Mouse (Mus musculus): ENCODE measurements around the gene Mrs2. TPM values are rescaled to one million over a fixed set of nuclear protein-coding genes. Genes with fewer than 3 reads are reported as not detected.

Gene Mrs2
- polyA plus RNA-seq, 1 experiment from 2014 or later, result 7.9 TPM

DNA sequence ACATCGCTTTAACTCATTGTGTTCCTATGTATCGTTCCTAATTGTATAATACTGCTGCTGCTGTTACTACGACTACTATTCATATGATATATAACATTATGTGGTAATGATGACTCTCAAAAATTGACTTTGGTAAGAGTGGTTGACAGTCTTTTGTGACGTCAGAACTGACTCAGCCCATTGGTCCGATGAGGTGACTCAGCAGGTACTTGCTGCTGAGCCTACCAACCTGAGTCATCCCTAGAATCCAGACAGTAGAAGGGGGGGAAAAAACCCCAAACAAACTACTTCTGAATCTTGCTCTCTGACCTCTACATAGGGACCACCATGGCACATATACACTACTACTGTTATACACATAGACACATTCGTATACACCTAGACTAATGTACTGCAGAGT is 71.3 kb downstream of the Mrs2 start:
- Histone ChIP-seq H3K4me3 (replicated peaks) (no peak overlapping the region), H3K9ac (no peak overlapping the region), H3K4me1 (replicated peaks) (peaks cover 22% of the 10 kb centered on the region), H3K27ac (no peak overlapping the region), H3K27me3 (no peaks in the 10 kb centered on the region), H3K9me3 (replicated peaks) (no peaks in the 10 kb centered on the region), H3K36me3 (no peaks in the 10 kb centered on the region), H3K4me2 (no peak overlapping the region)
- no peak for ATAC-seq (ENCODE audit: low read depth)
- 59% methylated on average over 6 of the region's 6 CpGs for WGBS (ENCODE audit: insufficient replicate concordance)
- no peak for DNase-seq

DNA sequence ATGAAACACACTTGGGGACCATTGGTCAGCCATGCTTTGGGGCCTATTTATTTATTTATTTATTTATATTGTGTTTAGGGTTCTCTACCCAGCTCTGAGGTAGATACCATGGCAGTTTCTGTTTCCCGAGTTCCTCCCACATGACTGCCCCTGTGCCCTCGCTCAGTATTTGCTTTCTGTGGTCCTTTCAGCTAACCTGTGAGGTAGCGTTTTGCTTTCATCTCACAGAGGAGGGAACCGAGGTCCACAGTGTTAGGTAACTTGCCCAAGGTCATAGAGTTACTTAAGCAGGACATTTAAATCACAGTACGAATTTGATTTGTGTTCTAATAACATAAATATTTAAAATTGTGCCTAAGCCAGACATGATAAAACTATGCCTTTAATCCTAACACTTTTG is 73.0 kb downstream of the Mrs2 start:
- ATAC-seq (ENCODE audit: low read depth) (peak; percentile 57), DNase-seq (no peak)
- Histone ChIP-seq H3K27me3 (no peaks in the 10 kb centered on the region), H3K4me1 (replicated peaks) (0 out of 2 replicates have a peak, but pooled peaks cover 10% of the 10 kb centered on the region), H3K9ac (no peak overlapping the region), H3K27ac (no peak overlapping the region), H3K4me3 (replicated peaks) (no peak overlapping the region), H3K36me3 (no peaks in the 10 kb centered on the region), H3K4me2 (no peak overlapping the region), H3K9me3 (replicated peaks) (no peaks in the 10 kb centered on the region)
- 44% methylated on average over 5 of the region's 5 CpGs for WGBS (ENCODE audit: insufficient replicate concordance)

DNA sequence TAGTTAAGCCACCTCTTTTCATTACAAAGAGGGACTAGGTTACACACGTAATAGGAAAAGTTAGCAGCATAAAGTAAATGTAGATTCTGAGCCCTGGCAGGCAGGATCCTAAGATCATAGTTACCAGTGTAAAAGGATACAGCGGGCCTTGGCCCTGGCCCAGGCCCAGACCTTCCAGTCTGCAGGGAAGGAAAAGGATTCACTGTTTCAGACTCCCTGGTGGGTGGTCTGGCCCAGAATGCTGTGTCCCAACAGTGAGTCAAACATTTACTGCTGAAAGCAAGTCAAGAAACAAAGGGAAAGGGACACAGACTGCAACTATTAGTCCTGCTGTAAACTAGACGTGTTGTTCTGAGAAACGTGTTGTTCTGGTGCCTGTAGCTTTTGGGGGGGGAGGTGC is 74.6 kb downstream of the Mrs2 start:
- Histone ChIP-seq H3K4me3 (replicated peaks) (no peak overlapping the region), H3K27ac (no peak overlapping the region), H3K4me1 (replicated peaks) (0 out of 2 replicates have a peak, but pooled peaks cover 3% of the 10 kb centered on the region), H3K27me3 (0 out of 2 replicates have a peak, but pooled peaks cover 2% of the 10 kb centered on the region), H3K4me2 (no peak overlapping the region), H3K9me3 (replicated peaks) (no peaks in the 10 kb centered on the region), H3K36me3 (no peaks in the 10 kb centered on the region), H3K9ac (no peak overlapping the region)
- WGBS (ENCODE audit: insufficient replicate concordance), result 37% methylated on average over 4 of the region's 4 CpGs
- no peak for ATAC-seq (ENCODE audit: low read depth)
- no peak for DNase-seq

DNA sequence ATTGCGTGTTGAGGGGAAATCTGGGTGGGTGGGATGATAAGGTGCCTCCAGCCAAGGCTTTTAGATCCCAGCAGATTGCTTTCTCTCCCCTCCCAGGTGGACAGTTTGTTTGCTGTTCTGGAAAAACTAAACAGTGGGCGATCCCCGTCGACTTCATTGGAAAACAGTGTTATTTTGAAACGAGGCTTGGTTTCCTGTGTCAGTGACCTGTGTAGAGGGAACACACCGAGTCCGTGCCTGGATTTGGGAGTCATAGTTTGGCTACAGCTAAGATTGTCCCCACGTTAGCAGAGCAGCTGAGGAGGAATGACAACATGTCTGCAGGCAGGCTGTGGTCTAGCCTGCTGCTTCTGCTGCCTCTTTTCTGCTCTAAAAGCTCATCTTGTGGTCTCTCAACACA is 76.9 kb downstream of the Mrs2 start:
- Histone ChIP-seq H3K4me1 (replicated peaks) (no peaks in the 10 kb centered on the region), H3K27me3 (peaks cover 14% of the 10 kb centered on the region), H3K9ac (no peak overlapping the region), H3K4me2 (peak overlapping the region; percentile 24), H3K27ac (no peak overlapping the region), H3K4me3 (replicated peaks) (no peak overlapping the region), H3K9me3 (replicated peaks) (no peaks in the 10 kb centered on the region), H3K36me3 (no peaks in the 10 kb centered on the region)
- DNase-seq, result no peak
- 47% methylated on average over 8 of the region's 8 CpGs for WGBS (ENCODE audit: insufficient replicate concordance)
- ATAC-seq (ENCODE audit: low read depth), result no peak

DNA sequence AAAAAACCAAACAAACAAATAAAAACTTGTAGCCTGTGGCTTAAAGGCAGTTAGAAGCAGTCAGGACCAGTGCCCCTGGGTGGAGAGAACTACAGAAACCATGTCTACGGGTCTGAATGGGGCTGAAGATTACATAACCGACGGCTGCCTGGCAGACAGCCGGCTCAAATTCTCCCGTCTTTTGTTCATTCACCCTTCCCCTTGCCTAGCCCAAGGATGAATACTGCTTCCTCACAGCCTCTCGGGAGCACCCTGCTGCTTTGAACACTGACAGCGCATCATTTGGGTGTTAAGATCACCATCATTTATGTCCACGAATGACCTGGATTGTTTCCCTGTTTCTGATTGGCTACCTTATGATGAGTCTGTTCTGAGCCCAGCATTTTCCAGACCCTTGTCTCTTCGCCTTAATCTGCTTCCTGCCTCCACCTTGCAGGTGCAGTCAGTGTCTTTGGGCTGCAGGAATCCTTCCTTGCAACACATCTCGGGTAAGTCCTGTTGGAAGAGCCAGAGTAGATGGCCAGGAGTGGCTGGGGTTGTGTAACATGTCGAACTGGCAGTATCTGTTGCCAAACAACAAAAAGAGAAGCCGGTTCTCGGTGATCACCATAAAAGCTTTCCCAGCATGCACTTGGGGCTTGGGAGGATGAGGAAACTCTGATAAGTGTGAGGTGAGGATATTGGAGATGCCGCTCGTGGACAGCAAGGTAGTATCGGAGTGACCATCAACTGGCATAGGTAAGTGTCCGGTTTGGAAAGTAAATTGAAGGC is 77.5 kb downstream of the Mrs2 start, which contains the start of gene Gpld1:
Gpld1 (plus strand) TSS at position 641 of the 771 bp plus-strand sequence.
- Histone ChIP-seq H3K9ac (no peak within 1 kb of the TSS), H3K4me3 (replicated peaks) (no peak within 1 kb of the TSS), H3K27me3 (peaks cover 20% of the 10 kb centered on the region), H3K4me1 (replicated peaks) (0 out of 2 replicates have a peak, but pooled peaks cover 4% of the 10 kb centered on the region), H3K4me2 (peak within 1 kb of the TSS; percentile 24), H3K27ac (no peak within 1 kb of the TSS), H3K36me3 (no peaks in the 10 kb centered on the region), H3K9me3 (replicated peaks) (no peaks in the 10 kb centered on the region)
- 48% methylated on average over 17 of the region's 17 CpGs for WGBS (ENCODE audit: insufficient replicate concordance)
- ATAC-seq (ENCODE audit: low read depth) (no peak), DNase-seq (no peak)

DNA sequence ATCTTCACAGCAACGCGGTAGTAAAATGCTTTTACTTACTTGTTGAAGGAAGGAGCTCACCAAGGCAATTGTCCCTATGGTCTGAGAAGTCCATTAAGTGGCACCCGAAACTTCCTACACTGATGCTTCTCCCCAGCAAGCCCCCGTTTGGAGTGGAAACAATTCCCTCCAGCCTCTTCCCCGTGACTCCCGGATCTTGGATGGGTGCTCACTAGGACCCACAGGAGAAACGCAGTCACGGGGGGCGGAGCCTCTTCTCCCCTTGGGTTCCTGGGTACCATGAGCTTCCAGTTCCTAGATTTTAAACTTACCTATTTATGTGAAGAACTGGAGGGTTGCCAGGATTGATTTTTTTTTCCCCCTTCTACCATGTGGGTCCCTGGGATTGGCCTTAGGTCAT is 80.7 kb downstream of the Mrs2 start:
- Histone ChIP-seq H3K4me3 (replicated peaks) (no peak overlapping the region), H3K36me3 (no peaks in the 10 kb centered on the region), H3K27me3 (peaks cover 47% of the 10 kb centered on the region), H3K27ac (no peak overlapping the region), H3K4me2 (no peak overlapping the region), H3K4me1 (replicated peaks) (0 out of 2 replicates have a peak, but pooled peaks cover 16% of the 10 kb centered on the region), H3K9me3 (replicated peaks) (no peaks in the 10 kb centered on the region), H3K9ac (no peak overlapping the region)
- 70% methylated on average over 9 of the region's 9 CpGs for WGBS (ENCODE audit: insufficient replicate concordance)
- no peak for ATAC-seq (ENCODE audit: low read depth)
- DNase-seq, result no peak

DNA sequence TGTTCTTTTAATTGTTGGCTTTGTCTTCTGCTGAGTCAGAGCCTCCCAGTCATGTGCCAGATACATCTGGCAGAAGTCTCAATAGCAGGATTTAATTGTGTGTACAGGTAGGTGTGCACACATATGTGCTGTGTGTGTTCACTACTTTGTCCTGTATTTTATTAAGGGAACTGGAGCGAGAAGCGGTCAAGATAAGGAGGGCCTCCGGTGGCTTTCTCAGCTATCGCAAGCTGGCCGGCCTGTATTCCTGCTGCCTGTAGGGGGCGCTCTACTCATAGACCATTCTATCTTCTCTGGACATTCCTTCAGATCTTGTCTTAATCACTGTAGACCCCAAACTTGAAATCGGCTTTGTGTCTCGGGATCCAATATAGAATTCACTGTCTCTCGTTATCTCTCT is 81.5 kb downstream of the Mrs2 start:
- Histone ChIP-seq H3K9me3 (replicated peaks) (no peaks in the 10 kb centered on the region), H3K27ac (no peak overlapping the region), H3K9ac (no peak overlapping the region), H3K4me1 (replicated peaks) (peaks cover 18% of the 10 kb centered on the region), H3K27me3 (peaks cover 47% of the 10 kb centered on the region), H3K4me3 (replicated peaks) (no peak overlapping the region), H3K36me3 (no peaks in the 10 kb centered on the region), H3K4me2 (no peak overlapping the region)
- ATAC-seq (ENCODE audit: low read depth) (no peak), DNase-seq (peak; percentile 27)
- 15% methylated on average over 9 of the region's 9 CpGs for WGBS (ENCODE audit: insufficient replicate concordance)

DNA sequence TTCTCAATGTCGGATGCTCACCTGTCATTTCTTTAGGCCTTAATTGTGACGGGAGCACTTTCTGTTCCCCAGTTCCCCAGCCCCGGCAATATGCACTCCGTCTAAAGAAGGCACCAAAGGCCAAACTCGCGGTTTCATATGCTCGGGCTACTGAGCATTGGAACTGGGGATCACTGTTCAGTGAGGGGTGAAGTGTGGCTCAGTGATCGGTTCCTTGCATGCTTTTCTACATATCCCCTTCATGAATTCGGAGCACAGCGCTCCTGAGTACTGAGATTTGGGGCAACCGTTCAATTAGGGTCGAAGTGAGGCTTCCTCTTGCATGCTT is 82.4 kb downstream of the Mrs2 start:
- no peak overlapping the region for H3K27ac ChIP-seq
- H3K27me3 ChIP-seq, result peaks cover 47% of the 10 kb centered on the region
- peaks cover 25% of the 10 kb centered on the region for H3K4me1 ChIP-seq (replicated peaks)
- ATAC-seq (ENCODE audit: low read depth) (0 out of 2 replicates have a peak, but pooled peaks have one; percentile 27), DNase-seq (no peak)
- WGBS (ENCODE audit: insufficient replicate concordance), result 14% methylated on average over 12 of the region's 12 CpGs
- H3K9me3 ChIP-seq (replicated peaks), result no peaks in the 10 kb centered on the region
- no peaks in the 10 kb centered on the region for H3K36me3 ChIP-seq
- H3K4me2 ChIP-seq, result peak overlapping the region; percentile 77
- H3K4me3 ChIP-seq (replicated peaks), result peak overlapping the region; percentile 70
- H3K9ac ChIP-seq, result 0 out of 2 replicates have a peak overlapping the region, but pooled peaks have one; percentile 72

Other genes starting within 250 kb of the Mrs2 start
- gene BC005537, start 218.7 kb downstream of the Mrs2 start, polyA plus RNA-seq (2015; fragmentation: Nextera tagmentation; extraction: Ambion mirVana), result 9.5 and 9.6 TPM in 2 replicates
- 66.4 and 68.0 TPM in 2 replicates for gene Acot13, start 188.8 kb downstream of the Mrs2 start, polyA plus RNA-seq (2015; fragmentation: Nextera tagmentation; extraction: Ambion mirVana)
- gene Tdp2, start 188.7 kb downstream of the Mrs2 start, polyA plus RNA-seq (2015; fragmentation: Nextera tagmentation; extraction: Ambion mirVana), result 29.4 and 36.7 TPM in 2 replicates
- gene D130043K22Rik, start 175.2 kb downstream of the Mrs2 start, polyA plus RNA-seq (2015; fragmentation: Nextera tagmentation; extraction: Ambion mirVana), result 0.13 and 0.16 TPM in 2 replicates
- gene Aldh5a1, start 82.7 kb downstream of the Mrs2 start, polyA plus RNA-seq (2015; fragmentation: Nextera tagmentation; extraction: Ambion mirVana), result 2.5 and 3.0 TPM in 2 replicates
- 2.8 and 3.4 TPM in 2 replicates for gene Gpld1, start 77.2 kb downstream of the Mrs2 start, polyA plus RNA-seq (2015; fragmentation: Nextera tagmentation; extraction: Ambion mirVana)
- gene Dcdc2a, start 35.6 kb upstream of the Mrs2 start, polyA plus RNA-seq (2015; fragmentation: Nextera tagmentation; extraction: Ambion mirVana), result 0.17 and 0.22 TPM in 2 replicates